Mouse (Mus musculus) T-cell, adult 2 months (primary cell): Measurements from ENCODE around the gene Vmn1r43.
"Not testable (repeated sequence)": the region's sequence is repeated elsewhere in the genome, so short reads cannot be mapped to it uniquely, and the experiment has no call there.

Source experiments
- DNase-seq: peaks from one replicate; pipeline ENCODE4 v3.0.0; 2022; ENCODE audit warnings: low spot score

Gene Vmn1r43

GRCm38 (mm10) chr6:89876313-89876712 is at the start of gene Vmn1r43, which contains the start of gene Vmn1r42:
TSS of gene Vmn1r43 (minus strand) at chr6:89876413.
TSS of gene Vmn1r42 (minus strand) at chr6:89876413.
- not testable (repeated sequence) for DNase-seq

- DNase-seq, result no peak
These were observed 7.6 kb upstream of the Vmn1r43 start for GRCm38 (mm10) chr6:89883812-89884211.

GRCm38 (mm10) chr6:89883360-89883759 is 7.1 kb upstream of the Vmn1r43 start, which contains the start of gene Vmn1r44:
TSS of gene Vmn1r44 (plus strand) at chr6:89883660.
- no peak for DNase-seq

- no peak for DNase-seq
These were observed 4.7 kb upstream of the Vmn1r43 start for GRCm38 (mm10) chr6:89880867-89881266.

GRCm38 (mm10) chr6:89876963-89877362 is 750 bp upstream of the Vmn1r43 start:
- no peak for DNase-seq

- no peak for DNase-seq
These were observed 8.2 kb downstream of the Vmn1r43 start for GRCm38 (mm10) chr6:89867976-89868375.

- no peak for DNase-seq
These were observed 8.9 kb downstream of the Vmn1r43 start for GRCm38 (mm10) chr6:89867276-89867675.

GRCm38 (mm10) chr6:89863792-89864191 is 12.4 kb downstream of the Vmn1r43 start:
- DNase-seq, result no peak

GRCm38 (mm10) chr6:89859839-89860238 is 16.4 kb downstream of the Vmn1r43 start:
- DNase-seq, result no peak

GRCm38 (mm10) chr6:89857552-89857951 is 18.7 kb downstream of the Vmn1r43 start:
- DNase-seq, result no peak
